Mouse (Mus musculus) small intestine, adult 2 months (tissue): ENCODE results near the gene Trmt13.

Experiments
- CTCF ChIP-seq: fragments of 200-500 bp; IDR thresholded peaks from 2 replicates; pipeline ENCODE4 v1.5.1; 2012; ENCODE audit warnings: low read depth, mild to moderate bottlenecking, control low read depth, inconsistent platforms, low read length, moderate library complexity, mixed read lengths; ENCODE audit not compliant: insufficient replicate concordance, insufficient read length; ENCODE audit errors: extremely low read depth
- POLR2A ChIP-seq: fragments of 200-500 bp; IDR thresholded peaks from 2 replicates; pipeline ENCODE4 v1.6.1; 2012; ENCODE audit warnings: low read depth, mild to moderate bottlenecking, control low read depth, inconsistent platforms, low read length, moderate library complexity

- TF ChIP-seq POLR2A (no peak), CTCF (no peak)
These were observed 18.6 kb upstream of the Trmt13 start for GRCm38 (mm10) chr3:116632971-116633370.
